Mouse (Mus musculus): ENCODE data around the gene Mlf2.

GRCm38 (mm10) chr6:124967766-124968165, 36.6 kb downstream of the Mlf2 start:
- TF ChIP-seq POLR2A (IDR thresholded peaks at IDR 0.05; ENCODE audit: extremely low read depth, insufficient read depth, low read length): no peak
- peak; percentile 46; the same call in 1 of the 2 replicates for TF ChIP-seq CTCF (IDR thresholded peaks at IDR 0.05; ENCODE audit: extremely low read depth, insufficient read depth, low read length)

Data from cortical plate, adult 2 months (tissue).